Mouse (Mus musculus) forebrain, embryonic 14.5 days (tissue): ENCODE data around the gene Gm11168. TPM values are rescaled to one million over a fixed set of nuclear protein-coding genes. Genes with fewer than 3 reads are reported as not detected.
"Not testable (repeated sequence)": the region's sequence is repeated elsewhere in the genome, so short reads cannot be mapped to it uniquely, and the experiment has no call there.

ENCODE experiments used
- ATAC-seq: fragments of 200-750 bp; cut with Nextera tagmentation; 2 replicates; pipeline ENCODE4 v1.8.0; 2017; ENCODE audit warnings: mild to moderate bottlenecking, moderate library complexity
- DNase-seq: peaks from one replicate; pipeline ENCODE4 v3.0.0-alpha.2; 2015; ENCODE audit warnings: low spot score
- H3K27ac ChIP-seq: fragments of 300-500 bp; sonication (generic); 2 replicates; pipeline ENCODE4 v1.5.1; 2014; ENCODE audit warnings: low read depth, mild to moderate bottlenecking, control low read depth, low read length, moderate library complexity
- H3K27me3 ChIP-seq: fragments of 300-500 bp; sonication (generic); replicated peaks from 2 replicates; pipeline ENCODE4 v1.6.1; 2014; ENCODE audit warnings: low read length, control low read depth, mixed read lengths; ENCODE audit not compliant: control insufficient read depth, insufficient read depth
- H3K36me3 ChIP-seq: fragments of 300-500 bp; sonication (generic); 2 replicates; pipeline ENCODE4 v1.6.1; 2014; ENCODE audit warnings: low read length, control low read depth; ENCODE audit not compliant: control insufficient read depth, insufficient read depth
- H3K4me1 ChIP-seq: fragments of 300-500 bp; sonication (generic); 2 replicates; pipeline ENCODE4 v1.6.1; 2014; ENCODE audit warnings: antibody characterized with exemption, low read length, control low read depth; ENCODE audit not compliant: control insufficient read depth, insufficient read depth
- H3K4me2 ChIP-seq: fragments of 300-500 bp; sonication (generic); 2 replicates; pipeline ENCODE4 v1.6.1; 2014; ENCODE audit warnings: mild to moderate bottlenecking, control low read depth, low read length
- H3K4me3 ChIP-seq: fragments of 300-500 bp; sonication (generic); 2 replicates; pipeline ENCODE4 v1.5.1; 2014; ENCODE audit warnings: low read depth, low read length, control low read depth
- H3K9ac ChIP-seq: fragments of 300-500 bp; sonication (generic); 2 replicates; pipeline ENCODE4 v1.6.1; 2014; ENCODE audit warnings: mild to moderate bottlenecking, low read length, control low read depth, moderate library complexity
- H3K9me3 ChIP-seq: fragments of 300-500 bp; sonication (generic); replicated peaks from 2 replicates; pipeline ENCODE4 v1.6.1; 2016; ENCODE audit warnings: low read length, control low read depth, mixed read lengths; ENCODE audit not compliant: control insufficient read depth
- WGBS: fragments of 180-500 bp; shearing (Covaris S2); extraction: QIAGEN DNeasy Blood & Tissue Kit; methylation state at CpG from one replicate; pipeline ENCODE4 v1.1.7; 2014; 5-methylcytosine and 5-hydroxymethylcytosine counted together
- microRNA-seq: library from miRNA; unstranded; fragments of <30 nt; microRNA quantifications from one replicate; pipeline ENCODE4, GENCODE M21; 2016
- polyA plus RNA-seq: library from polyadenylated mRNA; unstranded; fragments of >200 nt; fragmentation: Nextera tagmentation; extraction: Ambion mirVana; gene quantifications from 2 replicates; pipeline ENCODE4 v1.2.1, GENCODE M21; 2014

Gene Gm11168
- polyA plus RNA-seq, 1 experiment from 2014 or later: not detected

DNA sequence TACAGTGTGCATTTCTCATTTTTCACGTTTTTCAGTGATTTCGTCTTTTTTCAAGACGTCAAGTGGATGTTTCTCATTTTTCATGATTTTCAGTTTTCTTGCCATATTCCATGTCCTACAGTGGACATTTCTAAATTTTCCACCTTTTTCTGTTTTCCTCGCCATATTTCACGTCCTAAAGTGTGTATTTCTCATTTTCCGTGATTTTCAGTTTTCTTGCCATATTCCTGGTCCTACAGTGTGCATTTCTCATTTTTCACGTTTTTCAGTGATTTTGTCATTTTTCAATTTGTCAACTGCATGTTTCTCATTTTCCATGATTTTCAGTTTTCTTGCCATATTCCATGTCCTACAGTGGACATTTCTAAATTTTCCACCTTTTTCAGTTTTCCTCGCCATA lies 31.2 kb downstream of the Gm11168 start, which contains the start of gene Gm17535:
Gene Gm17535, plus strand, starts transcription at position 301 of the 400 bp plus-strand sequence.
- not testable (repeated sequence) for H3K27me3 ChIP-seq
- no CpG with 5 or more reads among the region's 8 CpGs for WGBS

DNA sequence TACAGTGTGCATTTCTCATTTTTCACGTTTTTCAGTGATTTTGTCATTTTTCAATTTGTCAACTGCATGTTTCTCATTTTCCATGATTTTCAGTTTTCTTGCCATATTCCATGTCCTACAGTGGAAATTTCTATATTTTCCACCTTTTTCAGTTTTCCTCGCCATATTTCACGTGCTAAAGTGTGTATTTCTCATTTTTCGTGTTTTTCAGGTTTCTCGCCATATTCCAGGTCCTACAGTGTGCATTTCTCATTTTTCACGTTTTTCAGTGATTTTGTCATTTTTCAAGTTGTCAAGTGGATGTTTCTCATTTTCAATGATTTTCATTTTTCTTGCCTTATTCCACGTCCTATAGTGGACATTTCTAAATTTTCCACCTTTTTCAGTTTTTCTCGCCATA lies 33.4 kb downstream of the Gm11168 start, which contains the start of gene Gm10715:
Gene Gm10715, plus strand, starts transcription at position 301 of the 400 bp plus-strand sequence.
- not testable (repeated sequence) for H3K4me2 ChIP-seq, H3K27ac ChIP-seq, H3K36me3 ChIP-seq, H3K4me3 ChIP-seq, H3K9me3 ChIP-seq, H3K4me1 ChIP-seq, H3K9ac ChIP-seq, H3K27me3 ChIP-seq, ATAC-seq, DNase-seq
- 70% methylated on average over 6 of the region's 8 CpGs for WGBS

More for the DNA sequence above, 31.2 kb downstream of the Gm11168 start, which contains the start of gene Gm17535:
- not testable (repeated sequence) for DNase-seq, H3K4me1 ChIP-seq, H3K9ac ChIP-seq, H3K4me2 ChIP-seq, H3K4me3 ChIP-seq, H3K9me3 ChIP-seq, ATAC-seq, H3K36me3 ChIP-seq, H3K27ac ChIP-seq

DNA sequence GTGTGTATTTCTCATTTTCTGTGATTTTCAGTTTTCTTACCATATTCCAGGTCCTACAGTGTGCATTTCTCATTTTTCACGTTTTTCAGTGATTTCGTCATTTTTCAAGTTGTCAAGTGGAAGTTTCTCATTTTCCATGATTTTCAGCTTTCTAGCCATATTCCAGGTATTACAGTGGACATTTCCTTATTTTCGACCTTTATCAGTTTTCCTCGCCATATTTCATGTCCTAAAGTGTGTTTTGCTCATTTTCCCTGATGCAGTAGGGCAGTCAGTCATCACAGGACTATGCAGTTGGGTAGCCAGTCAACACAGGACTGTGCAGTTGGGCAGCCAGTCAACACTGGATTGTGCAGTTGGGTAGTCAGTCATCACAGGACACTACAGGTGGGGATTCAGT lies 35.0 kb downstream of the Gm11168 start:
- not testable (repeated sequence) for ATAC-seq, H3K4me2 ChIP-seq, H3K27me3 ChIP-seq, H3K27ac ChIP-seq, DNase-seq, H3K4me3 ChIP-seq, H3K9ac ChIP-seq, H3K9me3 ChIP-seq, H3K4me1 ChIP-seq, H3K36me3 ChIP-seq
- WGBS: 73% methylated on average over 4 of the region's 4 CpGs

Small RNA genes within 50 kb of the gene (microRNA-seq; reads per million reads assigned to microRNA genes)
- not detected for gene Mir101c

Other genes with a start within 250 kb of the Gm11168 start
- not detected in 2 replicates for gene Gm10722, start 2.4 kb upstream of the Gm11168 start, polyA plus RNA-seq
- not detected in 2 replicates for gene Gm10721, start 9.8 kb downstream of the Gm11168 start, polyA plus RNA-seq
- not detected in 2 replicates for gene Gm10720, start 12.3 kb downstream of the Gm11168 start, polyA plus RNA-seq
- gene Gm10719, start 14.1 kb downstream of the Gm11168 start, polyA plus RNA-seq: not detected in 2 replicates
- not detected in 2 replicates for gene Gm10718, start 20.2 kb downstream of the Gm11168 start, polyA plus RNA-seq
- gene Gm10717, start 22.1 kb downstream of the Gm11168 start, polyA plus RNA-seq: not detected in 2 replicates
- gene Gm17535, start 31.3 kb downstream of the Gm11168 start, polyA plus RNA-seq: not detected in 2 replicates
- not detected in 2 replicates for gene Gm10715, start 33.5 kb downstream of the Gm11168 start, polyA plus RNA-seq